Mouse (Mus musculus) induced T-regulatory cell, adult 2 months (primary cell): ENCODE results near the gene Khdc1b.
"Not testable (repeated sequence)": the region's sequence is repeated elsewhere in the genome, so short reads cannot be mapped to it uniquely, and the experiment has no call there.

Source experiments
- DNase-seq: peaks from one replicate; pipeline ENCODE4 v3.0.0-alpha.2; 2012; ENCODE audit warnings: low read depth

Khdc1b gene

DNA sequence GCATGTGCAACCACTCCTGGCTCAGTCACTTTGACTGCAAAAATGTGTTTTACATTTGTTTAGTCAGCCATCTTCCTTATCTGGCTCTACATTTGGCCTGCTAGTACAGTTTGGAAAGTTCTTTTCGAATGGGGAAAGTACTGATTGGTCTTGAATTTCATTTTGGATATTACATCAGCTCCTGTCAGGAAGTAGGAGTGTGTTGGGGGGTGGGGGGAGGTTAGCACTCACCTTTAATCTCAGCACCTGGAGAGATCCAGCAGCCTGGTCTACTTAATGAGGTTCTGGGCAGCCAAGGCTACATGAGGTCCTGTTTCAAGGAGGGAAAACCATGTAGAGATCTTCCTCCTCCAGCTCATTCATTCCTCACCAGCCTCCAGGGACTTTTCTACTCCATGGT is at the start of gene Khdc1b:
Gene Khdc1b, plus strand, starts transcription at position 301 of the 400 bp plus-strand sequence.
- no peak for DNase-seq

DNA sequence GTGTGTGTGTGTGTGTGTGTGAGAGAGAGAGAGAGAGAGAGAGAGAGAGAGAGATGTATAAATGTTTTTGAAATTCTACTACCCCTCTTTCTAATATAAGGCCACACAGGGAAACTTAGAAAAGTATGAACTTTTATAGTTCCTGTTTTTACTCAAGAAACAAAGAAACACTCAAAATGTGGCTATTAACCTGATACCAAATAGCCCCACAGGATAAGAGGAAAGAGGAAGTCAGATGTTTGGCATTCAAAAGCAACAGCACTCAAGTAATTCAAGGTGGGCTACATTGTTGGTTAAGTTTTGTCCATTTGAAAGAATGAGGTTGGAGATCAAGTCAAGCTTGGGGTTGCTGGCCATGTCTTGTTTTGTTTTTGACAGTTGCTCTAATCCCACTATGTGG is 47.5 kb upstream of the Khdc1b start:
- no peak for DNase-seq

DNA sequence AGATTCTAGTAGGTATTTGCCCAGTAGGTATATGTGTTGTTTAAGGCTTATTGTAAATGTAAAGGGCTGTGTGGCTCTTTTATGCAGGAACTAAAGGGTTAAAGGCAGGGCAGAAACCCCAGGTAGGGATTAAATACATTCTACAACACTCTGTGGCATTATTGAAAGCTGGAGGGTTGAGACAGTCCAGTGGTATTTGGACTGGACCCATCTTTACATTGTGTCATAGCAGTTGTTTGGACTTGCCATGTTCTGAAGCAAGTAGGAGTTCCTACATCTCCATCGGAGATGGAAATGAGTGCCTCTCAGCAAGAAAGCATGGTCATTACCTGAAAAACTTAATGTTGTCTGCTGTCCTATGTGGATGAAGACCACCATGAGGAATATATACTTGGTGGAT is 42.6 kb upstream of the Khdc1b start:
- no peak for DNase-seq

DNA sequence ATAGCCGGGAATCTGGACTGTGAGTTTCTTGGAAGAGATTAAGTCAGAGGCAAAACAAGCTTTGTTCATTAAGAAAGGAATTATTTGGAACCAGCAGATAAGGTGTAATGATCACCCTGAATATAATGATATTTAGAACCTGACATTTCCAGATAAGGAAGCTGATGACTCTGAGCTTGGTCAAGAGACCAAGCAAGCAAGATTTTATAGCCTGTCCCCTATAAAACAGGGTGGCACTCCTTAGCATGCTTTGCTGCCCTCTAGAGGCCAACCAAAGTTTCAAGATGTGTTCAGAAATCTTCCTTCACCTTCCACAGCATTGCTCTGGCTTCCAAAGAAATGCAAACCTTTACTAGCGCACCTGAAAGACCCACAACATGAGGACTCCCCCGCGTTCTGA is 39.1 kb upstream of the Khdc1b start:
- peak; percentile 88 for DNase-seq

DNA sequence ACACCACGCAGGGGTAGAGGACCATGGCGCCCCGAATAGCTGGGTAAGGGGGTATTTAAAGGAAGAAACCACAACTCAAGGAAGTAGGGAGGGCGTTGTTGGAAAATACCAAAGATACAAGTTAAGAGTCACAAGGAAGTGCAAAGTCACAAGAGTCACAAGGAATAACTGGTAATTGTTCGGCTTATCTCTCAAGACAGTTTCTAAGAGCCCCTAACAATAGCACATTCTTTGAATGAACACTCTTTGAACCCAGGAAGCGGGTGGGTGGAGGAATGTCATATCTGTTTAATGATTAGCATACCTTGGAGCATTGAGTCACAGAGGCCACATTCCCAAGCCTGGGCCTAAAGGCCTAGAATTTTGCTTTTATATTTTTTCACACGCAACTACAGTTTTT is 38.6 kb upstream of the Khdc1b start:
- not testable (repeated sequence) for DNase-seq

DNA sequence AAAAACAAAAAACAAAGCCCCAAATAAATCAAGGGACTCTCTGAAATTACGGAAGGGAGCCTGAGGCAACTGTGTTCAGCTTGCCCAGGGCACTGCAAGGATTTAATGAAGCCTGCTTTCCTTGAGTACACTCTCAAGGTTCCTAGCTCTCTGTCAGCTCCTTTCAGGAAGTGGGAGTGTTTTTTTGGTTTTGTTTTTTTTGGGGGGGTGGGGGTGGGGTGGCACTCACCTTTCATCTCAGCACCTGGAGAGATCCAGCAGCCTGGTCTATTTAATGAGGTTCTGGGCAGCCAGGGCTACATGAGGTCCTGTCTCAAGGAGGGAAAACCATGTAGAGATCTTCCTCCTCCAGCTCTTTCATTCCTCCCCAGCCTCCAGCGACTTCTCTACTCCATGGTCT is 34.0 kb upstream of the Khdc1b start, which contains the start of gene Khdc1a:
Gene Khdc1a, plus strand, starts transcription at position 301 of the 400 bp plus-strand sequence.
- no peak for DNase-seq

DNA sequence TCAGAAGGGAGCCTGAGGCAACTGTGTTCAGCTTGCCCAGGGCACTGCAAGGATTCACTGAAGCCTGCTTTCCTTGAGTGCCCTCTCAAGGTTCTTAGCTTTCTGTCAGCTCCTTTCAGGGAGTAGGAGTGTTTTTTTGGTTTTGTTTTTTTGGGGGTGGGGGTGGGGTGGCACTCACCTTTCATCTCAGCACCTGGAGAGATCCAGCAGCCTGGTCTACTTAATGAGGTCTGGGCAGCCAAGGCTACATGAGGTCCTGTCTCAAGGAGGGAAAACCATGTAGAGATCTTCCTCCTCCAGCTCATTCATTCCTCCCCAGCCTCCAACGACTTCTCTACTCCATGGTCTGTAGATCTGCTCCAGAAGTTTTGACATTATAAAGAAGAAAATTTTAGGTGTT is 15.3 kb upstream of the Khdc1b start, which contains the start of gene Khdc1c:
Gene Khdc1c, plus strand, starts transcription at position 301 of the 400 bp plus-strand sequence.
- DNase-seq = not testable (repeated sequence)

DNA sequence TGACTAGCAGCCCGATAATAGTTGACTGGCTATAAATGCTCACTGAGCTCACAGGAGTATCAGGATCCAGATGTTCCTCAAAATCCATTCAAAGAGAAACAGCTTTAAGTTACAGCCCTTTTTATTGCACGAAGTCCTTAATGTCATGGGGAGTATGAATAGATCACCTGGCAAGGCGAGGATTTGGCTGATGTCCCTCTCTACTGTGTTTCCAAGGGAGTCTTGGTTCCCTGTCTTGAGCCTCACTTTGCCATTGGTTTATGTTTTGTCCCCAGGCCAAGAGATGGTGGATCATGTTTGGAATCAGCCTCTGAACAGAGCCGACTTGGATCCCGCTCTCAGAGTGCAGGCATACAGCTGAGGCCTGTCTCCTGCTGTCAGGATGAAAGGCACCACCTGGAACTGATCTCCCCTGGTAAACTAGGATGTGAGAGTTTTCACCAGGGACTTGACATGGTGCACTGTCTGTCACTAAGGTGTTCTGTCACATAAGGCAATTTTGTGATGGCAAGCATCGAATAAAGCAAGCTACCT is 7.8 kb downstream of the Khdc1b start:
- DNase-seq = no peak

DNA sequence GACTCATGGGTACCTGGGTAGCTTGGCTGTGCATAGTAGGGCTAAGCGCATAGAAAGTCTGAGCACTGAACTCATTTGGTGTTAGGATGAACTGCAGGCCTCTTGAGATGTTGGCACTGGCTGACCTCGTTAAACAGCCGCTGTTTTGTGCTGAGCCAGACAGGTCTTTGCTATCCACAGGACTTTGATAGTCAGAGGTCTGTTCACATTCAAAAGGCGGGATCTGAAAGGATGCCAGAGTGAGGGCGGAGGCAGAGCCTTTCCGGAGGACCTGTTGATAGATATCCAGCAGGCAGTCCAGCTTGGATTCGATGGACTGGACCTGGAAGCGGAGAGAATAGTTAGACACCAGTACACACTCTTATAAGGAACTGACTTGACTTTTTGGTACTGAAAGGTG is 19.4 kb downstream of the Khdc1b start:
- no peak for DNase-seq

DNA sequence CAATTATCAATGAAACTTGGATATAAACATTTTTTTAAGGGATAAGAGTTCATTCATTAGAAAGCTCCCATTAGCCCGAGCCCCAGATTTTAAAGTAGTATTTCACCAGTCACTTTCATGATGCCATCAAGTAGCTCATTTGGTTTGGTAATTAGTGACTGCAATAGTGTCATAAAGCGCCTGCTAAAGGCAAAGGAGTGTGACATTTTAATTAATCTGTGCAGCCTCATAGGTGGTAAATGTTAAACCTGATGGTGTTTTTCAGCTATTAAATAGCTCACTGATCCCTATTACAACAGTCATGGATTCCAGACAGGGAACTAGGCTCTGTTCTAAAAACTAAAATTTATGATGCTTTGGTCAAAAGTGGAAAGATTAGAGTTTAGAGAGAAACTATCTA is 23.9 kb downstream of the Khdc1b start:
- DNase-seq = no peak

DNA sequence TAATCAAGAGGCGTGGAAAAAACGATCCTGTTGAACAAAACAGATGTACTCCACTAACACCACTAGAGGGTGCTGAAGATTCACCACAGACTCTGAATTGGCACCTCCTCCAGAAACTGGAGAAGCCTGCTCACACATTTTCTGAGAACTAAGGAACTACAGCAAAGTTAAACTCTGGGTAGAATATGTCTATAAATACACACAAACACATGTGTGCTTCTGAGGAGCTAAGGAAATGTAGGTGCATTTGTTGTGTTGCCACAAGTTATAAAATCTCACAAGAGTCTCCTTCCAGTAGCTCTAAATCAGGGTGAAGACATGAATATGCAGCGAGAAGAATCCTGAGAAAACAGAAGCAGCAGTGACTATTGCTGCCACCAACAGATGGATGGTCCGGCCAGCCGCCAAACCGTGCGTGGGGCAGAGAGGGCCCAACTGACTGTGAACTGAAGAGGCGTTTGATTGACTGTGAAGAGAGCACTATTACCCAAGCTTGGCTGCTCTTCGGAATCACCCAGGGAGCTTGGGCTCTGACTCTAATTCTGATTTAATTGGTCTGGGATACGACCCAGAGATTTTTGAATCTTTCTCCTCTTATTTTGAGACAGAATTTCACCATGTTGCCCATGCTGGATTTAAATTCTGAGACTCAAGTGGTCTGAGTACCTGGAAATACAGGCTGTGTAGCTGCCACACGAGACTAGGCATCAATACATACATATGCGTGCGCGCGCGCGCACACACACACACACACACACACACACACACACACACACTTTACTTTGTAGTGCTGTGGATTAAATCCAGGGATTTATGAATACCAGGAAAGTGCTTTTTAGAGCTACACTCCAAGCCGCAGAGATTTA is 28.2 kb downstream of the Khdc1b start:
- peak; percentile 76 for DNase-seq

DNA sequence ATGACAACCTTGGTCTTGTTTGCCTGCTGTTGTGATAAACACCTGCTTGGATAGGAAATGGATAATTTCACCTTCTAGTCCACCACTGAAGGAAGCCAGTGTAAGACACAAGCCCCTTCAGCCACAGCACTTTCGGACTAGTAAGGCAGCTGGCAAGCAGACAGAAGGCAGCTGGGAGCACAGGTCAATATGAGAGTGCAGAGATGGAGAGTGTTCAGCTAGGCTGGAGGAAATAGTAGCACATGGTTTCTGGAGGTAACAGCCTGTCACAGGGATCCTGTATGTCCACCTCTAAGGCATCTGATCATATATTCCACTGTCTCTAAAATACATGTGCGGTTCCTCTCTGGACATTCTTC is 28.8 kb downstream of the Khdc1b start:
- DNase-seq = no peak

DNA sequence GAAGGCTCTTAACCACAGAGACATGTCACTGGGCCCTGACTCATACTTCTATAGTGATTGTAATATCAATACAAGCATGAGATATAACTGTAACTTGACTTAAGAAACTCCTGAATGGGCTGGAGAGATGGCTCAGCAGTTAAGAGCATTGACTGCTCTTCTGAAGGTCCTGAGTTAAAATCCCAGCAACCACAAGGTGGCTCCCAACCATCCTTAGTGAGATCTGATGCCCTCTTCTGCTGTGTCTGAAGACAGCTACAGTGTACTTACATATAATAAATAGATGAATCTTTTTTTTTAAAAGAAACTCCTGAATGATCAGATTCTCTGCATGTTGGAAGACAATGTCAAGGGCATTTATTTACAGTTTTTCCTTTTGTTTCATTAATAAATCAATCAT is 36.0 kb downstream of the Khdc1b start:
- DNase-seq = peak; percentile 23

DNA sequence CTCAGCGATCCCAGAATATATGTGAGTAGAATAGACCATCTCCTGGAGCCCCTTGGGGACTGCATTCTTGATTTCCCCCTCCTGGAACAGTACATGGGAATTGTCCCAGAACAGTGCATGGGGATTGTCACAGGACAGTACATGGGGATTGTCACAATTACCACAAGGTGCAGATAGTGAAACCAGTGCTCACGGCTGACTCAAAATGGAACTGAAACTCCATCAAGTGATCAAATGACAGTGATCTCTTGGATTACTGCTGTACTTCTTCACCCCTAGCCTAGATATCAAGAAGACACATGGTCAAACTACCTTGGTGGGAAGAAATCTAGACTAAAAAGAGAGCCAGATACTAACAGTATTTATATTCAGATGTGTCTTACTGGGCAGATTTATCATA is 42.3 kb downstream of the Khdc1b start:
- DNase-seq = peak; percentile 78

DNA sequence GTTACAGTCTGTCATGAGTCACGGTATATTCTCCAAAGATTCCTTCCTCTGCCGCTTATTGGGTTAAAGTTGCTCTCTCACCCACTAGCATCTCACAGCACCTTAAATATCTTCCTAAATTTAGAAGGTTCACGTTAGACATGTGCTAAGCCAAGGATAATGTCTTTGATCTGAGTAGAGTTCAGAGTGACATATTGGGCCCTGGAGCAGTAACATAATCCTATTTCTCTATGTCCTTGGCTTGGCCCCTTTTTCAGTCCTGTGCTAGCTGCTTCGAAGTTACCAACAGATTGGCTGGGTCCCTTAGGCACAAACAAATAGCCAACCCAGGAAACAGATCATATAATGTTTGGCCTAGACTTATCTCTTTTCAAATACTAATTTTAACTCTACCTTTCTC is 44.7 kb downstream of the Khdc1b start:
- no peak for DNase-seq

DNA sequence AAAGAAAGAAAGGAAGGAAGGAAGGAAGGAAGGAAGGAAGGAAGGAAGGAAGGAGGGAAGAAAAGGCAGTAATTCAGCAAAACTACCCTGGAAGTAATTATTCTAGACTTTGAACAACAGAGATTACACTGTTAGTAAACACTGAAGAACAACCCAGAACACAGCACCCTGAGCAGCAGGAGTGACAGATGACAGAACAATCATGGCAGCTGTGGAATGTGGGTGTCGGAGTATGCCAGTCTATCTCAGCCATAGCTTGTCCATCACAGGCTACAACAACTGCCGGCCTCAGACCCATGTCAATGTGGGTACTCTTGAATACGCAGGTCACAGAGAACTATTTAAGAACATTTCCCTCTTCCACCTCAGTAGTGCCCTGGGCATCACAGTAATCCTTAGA is 48.3 kb downstream of the Khdc1b start:
- no peak for DNase-seq

DNA sequence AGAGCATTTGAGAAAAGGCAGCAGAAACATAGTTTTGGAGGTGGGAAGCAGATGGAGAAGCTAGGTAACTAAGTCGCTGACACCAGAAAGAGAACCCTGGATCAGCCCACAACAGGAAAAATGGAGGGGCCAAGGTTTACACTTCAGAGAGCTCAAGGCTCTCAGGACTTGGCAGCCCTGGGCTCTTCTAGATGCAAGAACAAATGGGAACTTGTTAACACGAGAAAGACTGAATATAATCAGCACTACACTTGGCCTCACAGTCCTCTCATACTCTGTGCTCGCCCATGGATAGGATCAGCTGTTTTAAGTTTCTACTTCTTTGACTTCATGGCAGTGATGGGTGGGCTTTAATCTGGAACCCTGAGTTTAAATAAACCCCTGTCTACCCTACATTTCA is 51.5 kb downstream of the Khdc1b start:
- DNase-seq = no peak
